Mouse (Mus musculus): ENCODE measurements around the gene Gm5447. TPM values are rescaled to one million over a fixed set of nuclear protein-coding genes. Genes with fewer than 3 reads are reported as not detected.
A peak's percentile ranks its signal among the peaks of the same experiment; 100 is the strongest.

Gene Gm5447
- not detected in 2 replicates for polyA plus RNA-seq (2014; fragmentation: Nextera tagmentation; extraction: Ambion mirVana)

DNA sequence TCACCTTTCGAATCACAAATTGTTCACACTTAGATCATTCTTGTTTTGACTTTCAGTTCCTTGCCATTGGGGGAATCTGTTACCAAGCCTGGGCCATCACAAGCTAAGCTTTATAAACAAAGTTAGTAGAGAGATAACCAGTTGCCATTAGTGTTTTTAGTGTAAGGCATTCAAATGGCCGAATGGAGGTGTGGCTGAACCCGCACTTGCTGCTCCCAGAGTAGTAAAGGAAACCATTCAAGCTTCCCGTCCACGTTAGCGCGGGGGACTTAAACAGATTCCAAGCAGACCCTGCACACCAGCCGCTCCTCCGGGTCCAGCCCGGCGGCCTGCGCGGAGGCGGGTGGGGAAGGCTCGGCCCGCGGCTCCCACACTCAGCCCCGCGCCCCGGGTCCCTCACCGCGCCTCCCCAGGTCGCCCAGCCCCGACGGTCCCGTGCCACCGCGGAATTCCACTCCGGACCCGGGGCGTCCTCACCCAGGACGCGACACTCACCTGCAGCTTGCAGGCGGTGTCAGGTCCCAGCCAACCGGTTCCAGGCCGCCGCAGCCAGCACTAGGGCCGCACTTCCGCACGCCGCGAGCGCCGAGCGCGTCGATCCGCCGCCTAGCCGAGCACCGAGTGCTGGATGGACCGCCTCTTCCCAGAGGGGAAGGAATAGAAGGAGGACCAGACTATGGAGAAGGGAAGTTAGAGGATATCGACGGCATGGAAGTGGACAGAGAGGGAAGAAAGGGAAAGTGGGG, at the start of gene Gm5447, which contains the start of gene Exoc2:
TSS of gene Gm5447 (plus strand) at position 704 of the 746 bp plus-strand sequence.
TSS of gene Exoc2 (minus strand) at position 593 of the 746 bp plus-strand sequence.
- Histone ChIP-seq H3K36me3 (ENCODE audit: control insufficient read depth, insufficient read depth, low read length) (no peaks in the 10 kb centered on the region), H3K9me3 (replicated peaks; ENCODE audit: control insufficient read depth, low read length) (no peaks in the 10 kb centered on the region)
- WGBS: under 1% methylated on average over 54 of the region's 54 CpGs

DNA sequence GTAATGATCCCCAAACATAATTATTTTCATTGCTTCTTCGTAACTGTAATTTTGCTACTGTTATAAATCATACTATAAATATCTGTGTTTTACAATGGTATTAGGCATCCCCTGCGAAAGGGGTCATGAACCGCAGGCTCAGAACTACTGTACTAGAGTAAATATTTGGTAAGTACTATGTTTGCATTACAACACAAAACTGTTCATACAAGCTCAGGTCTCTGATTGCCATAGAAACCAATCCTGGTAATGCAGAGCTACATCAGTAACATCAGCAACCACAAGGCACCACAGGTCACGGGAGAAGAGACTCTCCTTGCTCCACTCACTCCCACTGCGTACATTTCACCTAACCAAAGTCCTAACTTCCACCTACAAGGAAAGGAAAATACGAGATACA, 49.7 kb upstream of the Gm5447 start:
- no peaks in the 10 kb centered on the region for H3K4me1 ChIP-seq (ENCODE audit: control insufficient read depth, insufficient read depth, low read length)
- H3K9me3 ChIP-seq (replicated peaks; ENCODE audit: control insufficient read depth, low read length): no peaks in the 10 kb centered on the region
- no peak overlapping the region for H3K9ac ChIP-seq (ENCODE audit: low read length)
- ATAC-seq (no peak), DNase-seq (ENCODE audit: low spot score) (no peak)
- H3K4me3 ChIP-seq (ENCODE audit: low read depth, low read length): no peak overlapping the region
- H3K4me2 ChIP-seq (ENCODE audit: low read length): no peak overlapping the region
- no peaks in the 10 kb centered on the region for H3K27me3 ChIP-seq (replicated peaks; ENCODE audit: control insufficient read depth, insufficient read depth, low read length)
- H3K27ac ChIP-seq (ENCODE audit: low read depth, low read length): no peak overlapping the region
- H3K36me3 ChIP-seq (ENCODE audit: control insufficient read depth, insufficient read depth, low read length): peaks cover 19% of the 10 kb centered on the region
- 92% methylated on average over 6 of the region's 6 CpGs for WGBS

More for the DNA sequence above, at the start of gene Gm5447, which contains the start of gene Exoc2:
- Histone ChIP-seq H3K4me2 (ENCODE audit: low read length) (peak within 1 kb of the TSS; percentile 54), H3K27ac (ENCODE audit: low read depth, low read length) (peak within 1 kb of the TSS; percentile 78), H3K4me1 (ENCODE audit: control insufficient read depth, insufficient read depth, low read length) (peaks cover 6% of the 10 kb centered on the region; the same call in 1 of the 2 replicates), H3K27me3 (replicated peaks; ENCODE audit: control insufficient read depth, insufficient read depth, low read length) (no peaks in the 10 kb centered on the region), H3K4me3 (ENCODE audit: low read depth, low read length) (peak within 1 kb of the TSS; percentile 80), H3K9ac (ENCODE audit: low read length) (peak within 1 kb of the TSS; percentile 90)
- ATAC-seq (peak; percentile 98), DNase-seq (ENCODE audit: low spot score) (peak; percentile 90)

DNA sequence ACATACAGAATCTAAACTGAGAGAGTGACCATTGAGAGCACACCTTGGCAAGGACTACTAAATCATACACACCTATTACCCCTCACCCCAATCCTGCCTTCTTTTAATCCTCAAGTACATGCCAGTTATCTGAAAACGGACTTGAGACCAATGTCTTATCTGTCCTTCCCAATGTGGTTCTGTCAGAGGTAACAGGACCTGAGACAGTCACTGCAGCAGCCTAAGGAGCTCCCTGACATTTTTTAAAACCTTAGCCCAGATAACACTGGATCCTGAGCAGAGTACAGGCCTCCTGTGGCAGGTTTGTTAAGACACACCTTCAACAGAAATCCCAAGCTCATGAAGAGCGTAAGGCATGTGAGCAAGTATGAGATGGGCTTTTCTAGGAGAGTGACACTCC, 44.9 kb upstream of the Gm5447 start:
- Histone ChIP-seq H3K4me2 (ENCODE audit: low read length) (no peak overlapping the region), H3K36me3 (ENCODE audit: control insufficient read depth, insufficient read depth, low read length) (peaks cover 12% of the 10 kb centered on the region), H3K4me1 (ENCODE audit: control insufficient read depth, insufficient read depth, low read length) (no peaks in the 10 kb centered on the region), H3K27ac (ENCODE audit: low read depth, low read length) (no peak overlapping the region), H3K27me3 (replicated peaks; ENCODE audit: control insufficient read depth, insufficient read depth, low read length) (no peaks in the 10 kb centered on the region), H3K9ac (ENCODE audit: low read length) (no peak overlapping the region), H3K4me3 (ENCODE audit: low read depth, low read length) (no peak overlapping the region), H3K9me3 (replicated peaks; ENCODE audit: control insufficient read depth, low read length) (no peaks in the 10 kb centered on the region)
- WGBS: 88% methylated on average over 2 of the region's 2 CpGs
- no peak for DNase-seq (ENCODE audit: low spot score)
- no peak for ATAC-seq

DNA sequence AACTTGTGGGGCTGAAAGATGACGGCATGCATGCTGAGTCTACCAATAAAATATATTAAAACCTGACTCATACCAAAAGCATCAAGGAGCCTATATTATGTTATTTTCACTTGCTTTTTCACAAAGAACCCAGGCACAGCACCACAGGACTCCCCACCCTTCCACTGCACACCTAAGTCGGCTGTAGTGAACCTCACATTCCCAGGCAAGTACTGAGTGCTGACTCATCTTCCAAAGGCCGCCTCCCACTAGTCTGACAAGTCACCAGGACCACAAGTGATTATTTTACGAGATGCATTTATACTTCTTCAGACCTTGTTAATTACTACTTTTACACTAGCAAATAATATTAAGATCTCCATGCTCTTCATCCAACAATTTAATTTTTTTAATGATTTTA, 42.4 kb upstream of the Gm5447 start:
- H3K4me1 ChIP-seq (ENCODE audit: control insufficient read depth, insufficient read depth, low read length): no peaks in the 10 kb centered on the region
- H3K4me2 ChIP-seq (ENCODE audit: low read length): no peak overlapping the region
- WGBS: 81% methylated on average over 4 of the region's 4 CpGs
- H3K9me3 ChIP-seq (replicated peaks; ENCODE audit: control insufficient read depth, low read length): no peaks in the 10 kb centered on the region
- no peak overlapping the region for H3K4me3 ChIP-seq (ENCODE audit: low read depth, low read length)
- H3K9ac ChIP-seq (ENCODE audit: low read length): no peak overlapping the region
- ATAC-seq: no peak
- no peak for DNase-seq (ENCODE audit: low spot score)
- H3K27me3 ChIP-seq (replicated peaks; ENCODE audit: control insufficient read depth, insufficient read depth, low read length): no peaks in the 10 kb centered on the region
- H3K27ac ChIP-seq (ENCODE audit: low read depth, low read length): no peak overlapping the region
- H3K36me3 ChIP-seq (ENCODE audit: control insufficient read depth, insufficient read depth, low read length): 0 out of 2 replicates have a peak, but pooled peaks cover 5% of the 10 kb centered on the region

DNA sequence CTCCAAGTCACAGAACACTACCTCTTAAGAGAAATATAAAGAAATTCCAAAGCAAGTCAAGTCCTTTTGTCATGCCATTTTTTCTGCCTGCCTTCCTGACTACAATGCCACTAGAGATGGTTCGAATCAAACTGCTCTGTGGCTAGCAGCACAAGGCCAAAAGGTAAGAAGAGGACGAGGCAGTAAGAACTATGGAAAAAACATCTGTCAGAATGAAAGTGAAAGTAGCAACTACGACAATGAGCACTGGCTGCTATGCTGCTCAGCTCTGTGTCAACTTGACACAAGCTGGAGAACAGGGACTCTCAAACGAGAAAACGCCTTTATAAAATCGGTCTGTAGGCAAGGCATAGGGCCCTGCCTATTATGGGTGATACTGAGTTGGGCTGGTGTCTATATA, 41.0 kb upstream of the Gm5447 start:
- Histone ChIP-seq H3K4me1 (ENCODE audit: control insufficient read depth, insufficient read depth, low read length) (no peaks in the 10 kb centered on the region), H3K9ac (ENCODE audit: low read length) (no peak overlapping the region), H3K4me3 (ENCODE audit: low read depth, low read length) (no peak overlapping the region), H3K4me2 (ENCODE audit: low read length) (no peak overlapping the region), H3K27me3 (replicated peaks; ENCODE audit: control insufficient read depth, insufficient read depth, low read length) (no peaks in the 10 kb centered on the region), H3K27ac (ENCODE audit: low read depth, low read length) (no peak overlapping the region), H3K36me3 (ENCODE audit: control insufficient read depth, insufficient read depth, low read length) (0 out of 2 replicates have a peak, but pooled peaks cover 4% of the 10 kb centered on the region), H3K9me3 (replicated peaks; ENCODE audit: control insufficient read depth, low read length) (no peaks in the 10 kb centered on the region)
- 81% methylated on average over 6 of the region's 6 CpGs for WGBS
- ATAC-seq (no peak), DNase-seq (ENCODE audit: low spot score) (no peak)

DNA sequence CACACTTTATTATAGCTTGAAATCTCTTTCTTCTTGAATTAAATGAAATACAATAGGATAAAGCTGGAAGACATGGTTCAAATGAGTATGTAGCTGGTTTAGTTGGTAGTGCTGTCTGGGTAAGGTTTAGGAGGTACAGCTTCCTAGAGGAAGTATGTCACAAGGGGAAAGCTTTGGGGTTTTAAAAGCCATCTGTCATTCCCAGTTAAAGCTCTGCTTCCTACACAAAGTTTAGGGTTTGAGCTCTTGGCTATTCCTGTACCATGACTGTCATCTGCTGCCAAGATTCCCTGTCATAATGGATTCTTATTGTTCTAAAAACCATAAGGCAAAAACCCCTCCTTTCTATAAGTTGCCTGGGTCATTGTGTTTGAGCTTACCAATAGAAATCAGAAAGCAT, 28.2 kb upstream of the Gm5447 start:
- Histone ChIP-seq H3K4me2 (ENCODE audit: low read length) (no peak overlapping the region), H3K4me3 (ENCODE audit: low read depth, low read length) (no peak overlapping the region), H3K27ac (ENCODE audit: low read depth, low read length) (no peak overlapping the region), H3K36me3 (ENCODE audit: control insufficient read depth, insufficient read depth, low read length) (no peaks in the 10 kb centered on the region), H3K27me3 (replicated peaks; ENCODE audit: control insufficient read depth, insufficient read depth, low read length) (no peaks in the 10 kb centered on the region), H3K9me3 (replicated peaks; ENCODE audit: control insufficient read depth, low read length) (no peaks in the 10 kb centered on the region), H3K9ac (ENCODE audit: low read length) (no peak overlapping the region), H3K4me1 (ENCODE audit: control insufficient read depth, insufficient read depth, low read length) (no peaks in the 10 kb centered on the region)
- ATAC-seq (no peak), DNase-seq (ENCODE audit: low spot score) (no peak)

DNA sequence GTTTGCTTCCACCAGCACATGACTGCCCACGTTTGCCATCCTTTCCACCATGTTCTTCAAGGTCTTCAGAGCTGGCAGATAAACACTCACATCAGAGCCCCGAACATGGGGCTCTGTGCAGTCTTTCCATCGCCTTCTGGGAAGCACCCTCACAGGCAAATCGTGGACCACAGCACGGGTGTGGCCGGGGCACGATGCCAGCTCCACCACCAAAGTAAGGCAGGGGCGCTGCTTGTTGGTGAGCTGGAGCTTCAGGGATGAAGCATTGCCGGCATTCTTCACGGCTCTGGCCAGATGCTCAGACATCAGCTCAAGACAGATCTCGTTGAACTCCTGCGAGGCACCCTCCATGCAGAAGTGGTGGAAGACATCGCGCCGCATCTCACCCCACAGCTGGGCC, 26.9 kb upstream of the Gm5447 start:
- no peak overlapping the region for H3K9ac ChIP-seq (ENCODE audit: low read length)
- ATAC-seq (no peak), DNase-seq (ENCODE audit: low spot score) (no peak)
- H3K9me3 ChIP-seq (replicated peaks; ENCODE audit: control insufficient read depth, low read length): no peaks in the 10 kb centered on the region
- no peaks in the 10 kb centered on the region for H3K4me1 ChIP-seq (ENCODE audit: control insufficient read depth, insufficient read depth, low read length)
- H3K36me3 ChIP-seq (ENCODE audit: control insufficient read depth, insufficient read depth, low read length): no peaks in the 10 kb centered on the region
- WGBS: 94% methylated on average over 15 of the region's 15 CpGs
- H3K27me3 ChIP-seq (replicated peaks; ENCODE audit: control insufficient read depth, insufficient read depth, low read length): no peaks in the 10 kb centered on the region
- H3K4me3 ChIP-seq (ENCODE audit: low read depth, low read length): no peak overlapping the region
- no peak overlapping the region for H3K27ac ChIP-seq (ENCODE audit: low read depth, low read length)
- no peak overlapping the region for H3K4me2 ChIP-seq (ENCODE audit: low read length)

DNA sequence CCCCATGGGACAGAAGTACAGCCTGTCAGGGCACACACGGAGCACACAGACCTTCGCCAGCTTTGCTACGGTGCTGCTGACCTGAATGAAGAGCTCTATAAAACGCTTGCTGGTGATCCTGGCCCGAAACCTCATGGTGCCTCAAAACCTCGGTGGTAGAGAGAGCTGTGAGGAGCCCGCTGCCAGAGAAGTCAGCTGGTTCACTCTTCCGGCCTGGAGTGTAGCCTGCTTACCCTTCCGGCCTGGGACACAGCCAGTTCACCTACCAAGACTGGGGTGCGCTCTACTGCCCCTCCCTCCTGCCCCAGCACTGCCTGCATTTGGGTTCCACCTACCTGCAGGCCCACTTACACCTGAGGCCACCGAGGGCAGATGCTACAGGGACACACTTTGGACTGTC, 26.5 kb upstream of the Gm5447 start, which contains the start of gene Hus1b:
TSS of gene Hus1b (minus strand) at position 220 of the 400 bp plus-strand sequence.
- ATAC-seq (no peak), DNase-seq (ENCODE audit: low spot score) (no peak)
- Histone ChIP-seq H3K9ac (ENCODE audit: low read length) (no peak within 1 kb of the TSS), H3K27me3 (replicated peaks; ENCODE audit: control insufficient read depth, insufficient read depth, low read length) (no peaks in the 10 kb centered on the region), H3K9me3 (replicated peaks; ENCODE audit: control insufficient read depth, low read length) (no peaks in the 10 kb centered on the region), H3K4me2 (ENCODE audit: low read length) (no peak within 1 kb of the TSS), H3K4me1 (ENCODE audit: control insufficient read depth, insufficient read depth, low read length) (no peaks in the 10 kb centered on the region), H3K36me3 (ENCODE audit: control insufficient read depth, insufficient read depth, low read length) (no peaks in the 10 kb centered on the region), H3K4me3 (ENCODE audit: low read depth, low read length) (no peak within 1 kb of the TSS), H3K27ac (ENCODE audit: low read depth, low read length) (no peak within 1 kb of the TSS)
- WGBS: 91% methylated on average over 11 of the region's 11 CpGs

DNA sequence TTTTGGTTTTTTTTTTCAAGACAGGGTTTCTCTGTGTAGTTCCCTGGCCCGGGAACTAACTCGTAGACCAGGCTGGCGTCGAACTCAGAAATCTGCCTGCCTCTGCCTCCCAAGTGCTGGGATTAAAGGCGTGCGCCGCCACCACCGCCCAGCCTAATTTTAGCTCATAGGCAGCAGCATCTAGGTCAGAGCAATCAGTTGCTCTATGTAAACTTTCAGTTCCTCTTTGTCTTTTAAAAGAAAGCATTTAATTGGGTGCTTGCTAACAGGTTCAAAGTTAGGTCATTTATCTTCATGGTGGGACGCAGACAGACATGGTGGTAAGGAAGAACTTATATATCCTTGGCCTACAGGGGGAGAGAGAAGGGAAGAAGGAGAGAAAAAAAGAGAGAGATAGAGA, 24.8 kb upstream of the Gm5447 start:
- Histone ChIP-seq H3K4me2 (ENCODE audit: low read length) (no peak overlapping the region), H3K9ac (ENCODE audit: low read length) (no peak overlapping the region), H3K27ac (ENCODE audit: low read depth, low read length) (no peak overlapping the region), H3K27me3 (replicated peaks; ENCODE audit: control insufficient read depth, insufficient read depth, low read length) (no peaks in the 10 kb centered on the region), H3K4me3 (ENCODE audit: low read depth, low read length) (no peak overlapping the region), H3K4me1 (ENCODE audit: control insufficient read depth, insufficient read depth, low read length) (no peaks in the 10 kb centered on the region), H3K36me3 (ENCODE audit: control insufficient read depth, insufficient read depth, low read length) (no peaks in the 10 kb centered on the region), H3K9me3 (replicated peaks; ENCODE audit: control insufficient read depth, low read length) (no peaks in the 10 kb centered on the region)
- ATAC-seq: no peak
- WGBS: 97% methylated on average over 9 of the region's 9 CpGs
- no peak for DNase-seq (ENCODE audit: low spot score)

All from forebrain, embryonic 14.5 days (tissue).